Mouse (Mus musculus): ENCODE results near the gene Csnk1d. TPM values are rescaled to one million over a fixed set of nuclear protein-coding genes. Genes with fewer than 3 reads are reported as not detected.
A peak's percentile ranks its signal among the peaks of the same experiment; 100 is the strongest.

The Csnk1d gene
- total RNA-seq (2017) = 65.0 and 84.8 TPM in 2 replicates

- ATAC-seq (replicated peaks; ENCODE audit: low read depth, poor library complexity, severe bottlenecking) = peak; percentile 69
Measured at GRCm38 (mm10) chr11:120990951-120991526, at the start of gene Csnk1d. TSS of gene Csnk1d (minus strand) at chr11:120991330.

- peak; percentile 31; the same call in 1 of the 2 replicates for ATAC-seq (replicated peaks; ENCODE audit: low read depth, poor library complexity, severe bottlenecking)
Measured at GRCm38 (mm10) chr11:121039302-121039701, 48.2 kb upstream of the Csnk1d start, which contains the start of gene Cd7. TSS of gene Cd7 (minus strand) at chr11:121039418.

GRCm38 (mm10) chr11:121038366-121039240, 47.5 kb upstream of the Csnk1d start:
- ATAC-seq (replicated peaks; ENCODE audit: low read depth, poor library complexity, severe bottlenecking) = peak; percentile 43

- ATAC-seq (replicated peaks; ENCODE audit: low read depth, poor library complexity, severe bottlenecking) = peak; percentile 39
Measured at GRCm38 (mm10) chr11:121033118-121033517, 42.0 kb upstream of the Csnk1d start.

- peak; percentile 88 for ATAC-seq (replicated peaks; ENCODE audit: low read depth, poor library complexity, severe bottlenecking)
Measured at GRCm38 (mm10) chr11:121027259-121027658, 36.1 kb upstream of the Csnk1d start.

- ATAC-seq (replicated peaks; ENCODE audit: low read depth, poor library complexity, severe bottlenecking) = no peak
Measured at GRCm38 (mm10) chr11:121024163-121024562, 33.0 kb upstream of the Csnk1d start.

GRCm38 (mm10) chr11:121019501-121019900, 28.4 kb upstream of the Csnk1d start:
- ATAC-seq (replicated peaks; ENCODE audit: low read depth, poor library complexity, severe bottlenecking) = no peak

GRCm38 (mm10) chr11:121017703-121018102, 26.6 kb upstream of the Csnk1d start:
- peak; percentile 84 for ATAC-seq (replicated peaks; ENCODE audit: low read depth, poor library complexity, severe bottlenecking)

- no peak for ATAC-seq (replicated peaks; ENCODE audit: low read depth, poor library complexity, severe bottlenecking)
Measured at GRCm38 (mm10) chr11:121015472-121015871, 24.3 kb upstream of the Csnk1d start.

GRCm38 (mm10) chr11:121014896-121015300, 23.8 kb upstream of the Csnk1d start:
- no peak for ATAC-seq (replicated peaks; ENCODE audit: low read depth, poor library complexity, severe bottlenecking)

- no peak for ATAC-seq (replicated peaks; ENCODE audit: low read depth, poor library complexity, severe bottlenecking)
Measured at GRCm38 (mm10) chr11:121013656-121014055, 22.5 kb upstream of the Csnk1d start.

- peak; percentile 24; the same call in 1 of the 2 replicates for ATAC-seq (replicated peaks; ENCODE audit: low read depth, poor library complexity, severe bottlenecking)
Measured at GRCm38 (mm10) chr11:121010044-121010755, 19.1 kb upstream of the Csnk1d start.

GRCm38 (mm10) chr11:121006184-121006583, 15.1 kb upstream of the Csnk1d start:
- no peak for ATAC-seq (replicated peaks; ENCODE audit: low read depth, poor library complexity, severe bottlenecking)

GRCm38 (mm10) chr11:121004281-121004680, 13.2 kb upstream of the Csnk1d start:
- ATAC-seq (replicated peaks; ENCODE audit: low read depth, poor library complexity, severe bottlenecking) = no peak

- no peak for ATAC-seq (replicated peaks; ENCODE audit: low read depth, poor library complexity, severe bottlenecking)
Measured at GRCm38 (mm10) chr11:121001966-121002365, 10.8 kb upstream of the Csnk1d start.

- ATAC-seq (replicated peaks; ENCODE audit: low read depth, poor library complexity, severe bottlenecking) = no peak
Measured at GRCm38 (mm10) chr11:120994741-120995140, 3.6 kb upstream of the Csnk1d start.

- ATAC-seq (replicated peaks; ENCODE audit: low read depth, poor library complexity, severe bottlenecking) = no peak
Measured at GRCm38 (mm10) chr11:120993586-120993985, 2.5 kb upstream of the Csnk1d start.

GRCm38 (mm10) chr11:120993080-120993479, 1.9 kb upstream of the Csnk1d start:
- no peak for ATAC-seq (replicated peaks; ENCODE audit: low read depth, poor library complexity, severe bottlenecking)

GRCm38 (mm10) chr11:120991791-120992190, 661 bp upstream of the Csnk1d start:
- no peak for ATAC-seq (replicated peaks; ENCODE audit: low read depth, poor library complexity, severe bottlenecking)

GRCm38 (mm10) chr11:120990126-120990781, 876 bp downstream of the Csnk1d start:
- ATAC-seq (replicated peaks; ENCODE audit: low read depth, poor library complexity, severe bottlenecking) = peak; percentile 28
